Mouse (Mus musculus) A20 (cell line): Measurements from ENCODE around the gene Ppfibp1.

Experiments used
- DNase-seq: peaks from one replicate; pipeline ENCODE4 v3.0.0-alpha.2; 2011; ENCODE audit warnings: low read depth, low spot score

Gene Ppfibp1

GRCm38 (mm10) chr6:146913489-146914198 is 25.4 kb downstream of the Ppfibp1 start:
- DNase-seq = no peak

GRCm38 (mm10) chr6:146915808-146916207 is 27.5 kb downstream of the Ppfibp1 start:
- no peak for DNase-seq

GRCm38 (mm10) chr6:146917396-146917795 is 29.1 kb downstream of the Ppfibp1 start:
- DNase-seq = no peak

- no peak for DNase-seq
Measured at GRCm38 (mm10) chr6:146918341-146918740, 30.1 kb downstream of the Ppfibp1 start.

- DNase-seq = no peak
Measured at GRCm38 (mm10) chr6:146926415-146926980, 38.2 kb downstream of the Ppfibp1 start.

- no peak for DNase-seq
Measured at GRCm38 (mm10) chr6:146928108-146928507, 39.8 kb downstream of the Ppfibp1 start.

- no peak for DNase-seq
Measured at GRCm38 (mm10) chr6:146929031-146929430, 40.7 kb downstream of the Ppfibp1 start.

GRCm38 (mm10) chr6:146933123-146933522 is 44.8 kb downstream of the Ppfibp1 start:
- DNase-seq = no peak

GRCm38 (mm10) chr6:146935957-146936356 is 47.7 kb downstream of the Ppfibp1 start:
- no peak for DNase-seq

- DNase-seq = no peak
Measured at GRCm38 (mm10) chr6:146939026-146939425, 50.7 kb downstream of the Ppfibp1 start.

- no peak for DNase-seq
Measured at GRCm38 (mm10) chr6:146941505-146942275, 53.4 kb downstream of the Ppfibp1 start.

GRCm38 (mm10) chr6:146944009-146944408 is 55.7 kb downstream of the Ppfibp1 start:
- DNase-seq = no peak

GRCm38 (mm10) chr6:146944830-146945229 is 56.5 kb downstream of the Ppfibp1 start:
- DNase-seq = no peak

GRCm38 (mm10) chr6:146946327-146947029 is 58.2 kb downstream of the Ppfibp1 start:
- no peak for DNase-seq

- DNase-seq = no peak
Measured at GRCm38 (mm10) chr6:146947186-146947585, 58.9 kb downstream of the Ppfibp1 start.

GRCm38 (mm10) chr6:146949682-146950453 is 61.6 kb downstream of the Ppfibp1 start:
- DNase-seq = no peak

GRCm38 (mm10) chr6:146950454-146950832 is 62.2 kb downstream of the Ppfibp1 start:
- DNase-seq = no peak

GRCm38 (mm10) chr6:146954258-146954657 is 66.0 kb downstream of the Ppfibp1 start, which contains the start of gene 1700034J05Rik:
TSS of gene 1700034J05Rik (minus strand) at chr6:146954422.
- no peak for DNase-seq

- no peak for DNase-seq
Measured at GRCm38 (mm10) chr6:146955475-146955874, 67.2 kb downstream of the Ppfibp1 start.

GRCm38 (mm10) chr6:146955896-146956295 is 67.6 kb downstream of the Ppfibp1 start:
- DNase-seq = no peak

GRCm38 (mm10) chr6:146956961-146957360 is 68.7 kb downstream of the Ppfibp1 start:
- DNase-seq = no peak
